Mouse (Mus musculus) layer of hippocampus, adult 9-11 months (tissue): ENCODE measurements at regions not wholly inside any gene's neighbourhood (a gene's known extent, or its start where the extent isn't known, plus 50 kb on each side); places are given as distances from the start of the nearest gene placed in this dataset.

Experiments used
- DNase-seq: peaks from one replicate; pipeline ENCODE4 v3.0.0; 2022

GRCm38 (mm10) chr9:61047289-61047688, 252.9 kb downstream of the Uaca start:
- no peak for DNase-seq

- DNase-seq = no peak
Observed at GRCm38 (mm10) chr9:61048576-61048975, 254.2 kb downstream of the Uaca start.

- no peak for DNase-seq
Observed at GRCm38 (mm10) chr9:61052621-61053020, 258.3 kb downstream of the Uaca start.

GRCm38 (mm10) chr9:61054427-61054826, 260.1 kb downstream of the Uaca start:
- peak; percentile 84 for DNase-seq

GRCm38 (mm10) chr9:61055392-61055791, 261.1 kb downstream of the Uaca start:
- no peak for DNase-seq

GRCm38 (mm10) chr9:61055928-61056730, 261.8 kb downstream of the Uaca start:
- DNase-seq = peak; percentile 76

GRCm38 (mm10) chr9:61056731-61057270, 262.5 kb downstream of the Uaca start:
- peak; percentile 66 for DNase-seq

- DNase-seq = no peak
Observed at GRCm38 (mm10) chr9:61059225-61059624, 264.9 kb downstream of the Uaca start.

- no peak for DNase-seq
Observed at GRCm38 (mm10) chr9:61060958-61061357, 266.6 kb downstream of the Uaca start.

- no peak for DNase-seq
Observed at GRCm38 (mm10) chr9:61064714-61065305, 270.5 kb downstream of the Uaca start.

GRCm38 (mm10) chr9:61069553-61070314, 275.4 kb downstream of the Uaca start:
- no peak for DNase-seq

- no peak for DNase-seq
Observed at GRCm38 (mm10) chr9:61070315-61070707, 276.0 kb downstream of the Uaca start.

- DNase-seq = no peak
Observed at GRCm38 (mm10) chr9:61070861-61071260, 276.5 kb downstream of the Uaca start.

GRCm38 (mm10) chr9:61073482-61073881, 279.1 kb downstream of the Uaca start:
- DNase-seq = no peak

GRCm38 (mm10) chr9:61075071-61075470, 280.7 kb downstream of the Uaca start:
- no peak for DNase-seq

- DNase-seq = no peak
Observed at GRCm38 (mm10) chr9:61077181-61077580, 282.8 kb downstream of the Uaca start.

- no peak for DNase-seq
Observed at GRCm38 (mm10) chr9:61077807-61078206, 283.5 kb downstream of the Uaca start.

- peak; percentile 60 for DNase-seq
Observed at GRCm38 (mm10) chr9:61081474-61082021, 287.2 kb downstream of the Uaca start.

- no peak for DNase-seq
Observed at GRCm38 (mm10) chr9:61084655-61085230, 287.4 kb upstream of the Tle3 start.

- no peak for DNase-seq
Observed at GRCm38 (mm10) chr9:61087035-61087434, 285.1 kb upstream of the Tle3 start.

- DNase-seq = no peak
Observed at GRCm38 (mm10) chr9:61089066-61089686, 283.0 kb upstream of the Tle3 start.

GRCm38 (mm10) chr9:61091036-61091435, 281.1 kb upstream of the Tle3 start:
- DNase-seq = no peak
